Mouse (Mus musculus) small intestine, adult 2 months (tissue): ENCODE measurements around the gene Slc17a9. TPM values are rescaled to one million over a fixed set of nuclear protein-coding genes. Genes with fewer than 3 reads are reported as not detected.

Experiments used
- H3K27ac ChIP-seq: fragments of 200-500 bp; 2 replicates; pipeline ENCODE4 v1.5.1; 2012; ENCODE audit warnings: low read depth, low read length, control low read depth, inconsistent platforms; ENCODE audit not compliant: insufficient read depth
- H3K27me3 ChIP-seq: fragments of 200-500 bp; 2 replicates; pipeline ENCODE4 v1.6.1; 2012; ENCODE audit warnings: mild to moderate bottlenecking, moderate library complexity, low read length, inconsistent platforms; ENCODE audit not compliant: control insufficient read depth, insufficient read depth
- H3K36me3 ChIP-seq: fragments of 200-500 bp; 2 replicates; pipeline ENCODE4 v1.6.1; 2012; ENCODE audit warnings: mild to moderate bottlenecking, low read length, control low read depth, inconsistent platforms; ENCODE audit not compliant: control insufficient read depth, insufficient read depth
- H3K4me1 ChIP-seq: fragments of 200-500 bp; 2 replicates; pipeline ENCODE4 v1.6.1; 2012; ENCODE audit warnings: low read length, inconsistent platforms, mixed read lengths; ENCODE audit not compliant: control insufficient read depth, insufficient read depth, insufficient read length
- H3K4me3 ChIP-seq: fragments of 200-500 bp; 2 replicates; pipeline ENCODE4 v1.5.1; 2012; ENCODE audit warnings: low read depth, mild to moderate bottlenecking, control low read depth, inconsistent platforms, low read length, moderate library complexity
- CTCF ChIP-seq: fragments of 200-500 bp; IDR thresholded peaks from 2 replicates; pipeline ENCODE4 v1.5.1; 2012; ENCODE audit warnings: low read depth, mild to moderate bottlenecking, control low read depth, inconsistent platforms, low read length, moderate library complexity, mixed read lengths; ENCODE audit not compliant: insufficient replicate concordance, insufficient read length; ENCODE audit errors: extremely low read depth
- POLR2A ChIP-seq: fragments of 200-500 bp; IDR thresholded peaks from 2 replicates; pipeline ENCODE4 v1.6.1; 2012; ENCODE audit warnings: low read depth, mild to moderate bottlenecking, control low read depth, inconsistent platforms, low read length, moderate library complexity
- WGBS: fragments of 180-500 bp; shearing (Covaris S2); methylation state at CpG from one replicate; pipeline ENCODE4 v1.1.7; 2018; 5-methylcytosine and 5-hydroxymethylcytosine counted together
- polyA plus RNA-seq: library from polyadenylated mRNA; depleted of rRNA; stranded (reverse); fragments of >200 nt; gene quantifications from 2 replicates; pipeline ENCODE4 v1.2.3, GENCODE M21; 2012; rRNA removed

Slc17a9 gene
- polyA plus RNA-seq, 1 experiment = 13.4 TPM

DNA sequence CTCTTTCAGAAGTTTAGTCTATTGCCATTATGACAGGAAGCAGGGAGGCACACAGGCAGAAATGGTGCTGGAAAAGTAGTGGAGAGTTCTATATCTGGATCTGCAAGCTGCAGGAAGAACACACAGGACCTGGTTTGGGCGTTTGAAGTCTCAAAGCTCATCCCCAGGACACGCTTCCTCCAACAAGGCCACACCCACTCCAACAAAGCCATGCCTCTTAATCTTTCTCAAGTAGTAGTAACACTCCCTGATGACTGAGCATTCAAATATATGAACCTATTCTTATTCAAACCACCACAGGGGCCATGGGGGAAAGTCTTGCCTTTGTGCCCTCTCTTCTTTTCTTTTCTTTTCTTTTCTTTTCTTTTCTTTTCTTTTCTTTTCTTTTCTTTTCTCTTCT lies 55.2 kb downstream of the Slc17a9 start:
- Histone ChIP-seq H3K4me1 (no peaks in the 10 kb centered on the region), H3K27ac (no peak overlapping the region), H3K36me3 (no peaks in the 10 kb centered on the region), H3K27me3 (peaks cover 25% of the 10 kb centered on the region), H3K4me3 (no peak overlapping the region)
- no peak for TF ChIP-seq POLR2A
- TF ChIP-seq CTCF = no peak
- WGBS = 4% methylated on average over 2 of the region's 2 CpGs

DNA sequence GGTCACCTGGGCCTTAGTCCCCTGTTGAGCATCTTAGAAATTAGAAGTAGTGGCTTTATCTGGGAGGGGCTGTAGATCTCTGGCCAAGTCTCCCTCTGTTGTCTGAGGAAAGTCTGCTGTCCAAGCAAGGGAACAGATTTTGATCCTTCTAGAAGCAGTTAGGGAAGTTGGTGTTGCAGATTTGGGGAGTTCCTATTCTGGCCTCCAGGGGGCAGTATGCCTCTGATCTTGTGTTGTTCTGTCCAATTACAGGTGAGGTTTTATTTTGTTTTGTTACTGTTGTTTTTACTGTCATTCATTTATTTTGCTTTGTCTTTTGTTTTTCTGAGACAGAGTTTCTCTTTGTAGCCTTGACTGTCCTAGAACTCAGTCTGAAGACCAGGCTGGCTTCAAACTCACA lies 61.7 kb downstream of the Slc17a9 start:
- Histone ChIP-seq H3K27ac (no peak overlapping the region), H3K4me3 (no peak overlapping the region)
- TF ChIP-seq POLR2A (no peak), CTCF (0 out of 2 replicates have a peak, but pooled peaks have one; percentile 8)

DNA sequence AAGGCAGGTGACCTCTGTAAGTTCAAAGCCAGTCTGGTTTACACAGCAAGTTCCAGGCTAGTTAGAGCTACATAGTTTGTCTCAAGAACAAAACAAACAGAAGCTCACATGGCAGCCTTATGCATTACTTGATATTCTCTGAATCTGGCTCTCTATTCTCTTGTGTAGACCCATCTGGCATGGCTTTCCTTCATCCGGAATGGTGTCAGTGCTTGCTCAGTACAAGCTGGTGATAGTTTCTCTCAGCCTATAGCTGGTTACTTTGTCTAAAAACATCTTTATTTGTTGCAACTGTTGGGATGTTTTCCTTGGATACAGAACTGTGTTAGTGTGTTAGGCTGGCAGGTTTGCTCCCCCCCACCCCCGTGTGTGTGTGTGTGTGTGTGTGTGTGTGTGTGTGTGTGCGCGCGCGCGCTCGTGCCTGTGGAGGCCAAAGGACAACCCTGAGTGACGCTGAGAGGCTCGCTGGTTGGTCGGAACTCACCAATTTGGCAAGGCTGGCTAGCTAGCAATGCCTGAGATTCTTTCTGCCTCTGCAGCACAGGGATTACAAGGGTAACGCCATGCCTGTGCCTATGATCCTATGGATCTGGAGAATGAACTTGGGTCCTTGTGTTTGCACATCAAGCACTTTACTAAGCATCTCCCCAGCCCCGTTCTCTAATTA lies 62.6 kb downstream of the Slc17a9 start:
- H3K4me3 ChIP-seq = no peak overlapping the region
- H3K36me3 ChIP-seq = no peaks in the 10 kb centered on the region
- no peak overlapping the region for H3K27ac ChIP-seq
- 0 out of 2 replicates have a peak, but pooled peaks cover 3% of the 10 kb centered on the region for H3K27me3 ChIP-seq
- no peaks in the 10 kb centered on the region for H3K4me1 ChIP-seq
- TF ChIP-seq CTCF (no peak), POLR2A (no peak)
- 70% methylated on average over 13 of the region's 13 CpGs for WGBS

More for the DNA sequence above, 61.7 kb downstream of the Slc17a9 start:
- Histone ChIP-seq H3K27me3 (0 out of 2 replicates have a peak, but pooled peaks cover 3% of the 10 kb centered on the region), H3K36me3 (no peaks in the 10 kb centered on the region), H3K4me1 (no peaks in the 10 kb centered on the region)

DNA sequence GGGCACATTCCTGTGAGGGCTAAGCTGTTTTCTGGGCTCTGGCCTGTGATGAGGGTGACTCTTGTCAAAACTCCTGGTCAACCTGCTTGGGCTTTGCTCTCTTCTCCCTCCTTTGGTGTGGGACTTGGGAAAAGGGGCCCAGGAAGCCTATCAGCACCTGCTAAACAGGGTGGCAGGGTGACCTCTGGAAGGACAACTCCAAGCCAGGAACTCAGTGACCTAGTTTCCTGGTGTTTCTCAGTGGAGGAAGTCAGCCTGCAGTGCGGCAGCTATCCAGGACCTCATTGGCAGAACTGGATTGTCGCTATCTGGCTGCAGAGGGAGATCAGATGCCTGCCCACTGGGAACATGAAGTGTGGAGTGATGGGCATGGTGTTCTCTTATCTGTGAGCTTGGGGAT lies 63.3 kb downstream of the Slc17a9 start:
- 8% methylated on average over 2 of the region's 2 CpGs for WGBS

DNA sequence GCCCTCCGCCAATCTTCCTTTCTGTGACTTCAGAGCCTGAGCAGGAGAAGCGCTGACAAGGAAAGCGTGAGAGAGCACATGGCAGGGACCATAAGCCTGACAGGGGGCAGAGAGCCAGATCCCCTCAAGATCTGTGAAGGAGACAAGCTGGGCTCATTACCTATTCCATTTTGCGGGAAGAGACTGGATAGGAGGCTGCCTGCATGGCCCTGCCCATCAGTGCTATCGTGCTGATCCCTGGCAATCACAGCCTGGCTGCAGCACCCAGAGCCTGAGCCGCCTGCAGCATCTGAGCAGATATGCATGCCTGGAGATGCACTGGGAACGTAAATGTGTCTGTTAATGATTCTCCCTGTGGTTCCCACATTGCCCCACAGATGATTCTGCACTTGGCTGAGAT lies 63.8 kb downstream of the Slc17a9 start:
- WGBS = 6% methylated on average over 6 of the region's 7 CpGs
- Histone ChIP-seq H3K27me3 (0 out of 2 replicates have a peak, but pooled peaks cover 3% of the 10 kb centered on the region), H3K36me3 (no peaks in the 10 kb centered on the region), H3K4me1 (no peaks in the 10 kb centered on the region), H3K4me3 (no peak overlapping the region), H3K27ac (no peak overlapping the region)
- TF ChIP-seq POLR2A = no peak
- no peak for TF ChIP-seq CTCF

More for the DNA sequence above, 63.3 kb downstream of the Slc17a9 start:
- TF ChIP-seq POLR2A (no peak), CTCF (no peak)
- H3K27ac ChIP-seq = no peak overlapping the region
- H3K27me3 ChIP-seq = 0 out of 2 replicates have a peak, but pooled peaks cover 3% of the 10 kb centered on the region
- H3K4me3 ChIP-seq = no peak overlapping the region
- no peaks in the 10 kb centered on the region for H3K4me1 ChIP-seq
- H3K36me3 ChIP-seq = no peaks in the 10 kb centered on the region

DNA sequence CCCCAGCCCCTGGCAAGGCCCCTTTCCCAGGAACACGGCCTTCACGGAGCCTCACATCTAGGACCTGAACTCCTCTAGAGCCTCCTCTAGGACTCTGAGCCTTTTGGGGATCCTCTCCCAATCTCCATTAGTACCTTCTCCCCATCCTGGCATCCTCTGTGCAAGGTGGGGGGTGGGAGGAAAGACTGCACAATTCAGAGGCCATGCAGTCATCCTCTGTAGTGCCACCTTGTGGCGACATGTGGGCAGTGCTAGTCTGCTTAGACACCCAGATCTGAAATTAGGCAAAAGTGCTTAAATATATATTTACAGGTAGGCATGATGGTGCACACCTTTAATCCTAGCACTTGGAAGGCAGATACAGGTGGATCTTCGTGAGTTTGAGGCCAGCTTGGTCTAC lies 66.6 kb downstream of the Slc17a9 start:
- Histone ChIP-seq H3K27me3 (0 out of 2 replicates have a peak, but pooled peaks cover 3% of the 10 kb centered on the region), H3K4me3 (no peak overlapping the region), H3K36me3 (no peaks in the 10 kb centered on the region), H3K27ac (no peak overlapping the region), H3K4me1 (no peaks in the 10 kb centered on the region)
- TF ChIP-seq POLR2A = no peak
- TF ChIP-seq CTCF = peak; percentile 69; the same call in 1 of the 2 replicates
- WGBS = 46% methylated on average over 4 of the region's 4 CpGs

Other genes with a start within 250 kb of the Slc17a9 start
- 0.38 and 0.70 TPM in 2 replicates for gene Ntsr1, start 225.3 kb upstream of the Slc17a9 start, polyA plus RNA-seq
- 8.5 and 16.1 TPM in 2 replicates for gene Mrgbp, start 144.0 kb upstream of the Slc17a9 start, polyA plus RNA-seq
- gene Ogfr, start 136.0 kb upstream of the Slc17a9 start, polyA plus RNA-seq = 23.3 and 62.6 TPM in 2 replicates
- gene Col9a3, start 127.5 kb upstream of the Slc17a9 start, polyA plus RNA-seq = 0.52 and 1.2 TPM in 2 replicates
- gene Tcfl5, start 82.6 kb upstream of the Slc17a9 start, polyA plus RNA-seq = not detected in 2 replicates
- 4.5 and 7.3 TPM in 2 replicates for gene Dido1, start 15.3 kb upstream of the Slc17a9 start, polyA plus RNA-seq
- gene Gid8, start 15.1 kb upstream of the Slc17a9 start, polyA plus RNA-seq = 9.2 and 20.3 TPM in 2 replicates
- not detected in 2 replicates for gene Bhlhe23, start 51.6 kb downstream of the Slc17a9 start, polyA plus RNA-seq
- 7.0 and 12.0 TPM in 2 replicates for gene Ythdf1, start 195.7 kb downstream of the Slc17a9 start, polyA plus RNA-seq
- not detected in 2 replicates for gene Birc7, start 203.8 kb downstream of the Slc17a9 start, polyA plus RNA-seq
- gene Nkain4, start 229.4 kb downstream of the Slc17a9 start, polyA plus RNA-seq = 2.1 and 4.8 TPM in 2 replicates
- gene Arfgap1, start 242.0 kb downstream of the Slc17a9 start, polyA plus RNA-seq = 30.2 and 47.9 TPM in 2 replicates